Mouse (Mus musculus) G1E (cell line): Measurements from ENCODE around the gene Adcyap1r1.

ENCODE experiments used
- CTCF ChIP-seq: IDR thresholded peaks from 2 replicates; pipeline ENCODE4 v1.5.1; 2012; ENCODE audit warnings: low read depth, low read length, inconsistent platforms, mixed read lengths
- GATA1 ChIP-seq: IDR thresholded peaks from 2 replicates; pipeline ENCODE4 v1.6.1; 2012; ENCODE audit warnings: borderline replicate concordance, low read length, inconsistent platforms, mixed read lengths
- POLR2AphosphoS5 ChIP-seq: IDR thresholded peaks from 2 replicates; pipeline ENCODE4 v1.6.1; 2012; ENCODE audit warnings: low read depth, low read length, inconsistent platforms; ENCODE audit not compliant: insufficient replicate concordance
- TAL1 ChIP-seq: conservative IDR thresholded peaks from 2 replicates; pipeline ENCODE4 v1.6.1; 2012; ENCODE audit warnings: low read depth, low read length, inconsistent platforms, mixed read lengths

GRCm38 (mm10) chr6:55463966-55464365 lies 12.2 kb downstream of the Adcyap1r1 start:
- TF ChIP-seq CTCF, result no peak
- no peak for TF ChIP-seq GATA1
- TF ChIP-seq TAL1, result no peak
- TF ChIP-seq POLR2AphosphoS5, result no peak
